Mouse (Mus musculus) adrenal gland (tissue): ENCODE results near the gene Nlk.
"Not testable (repeated sequence)": the region's sequence is repeated elsewhere in the genome, so short reads cannot be mapped to it uniquely, and the experiment has no call there.

ENCODE experiments used
- intact Hi-C: fragments of 180-260 bp; cut with DNase I; formaldehyde crosslinking; loops from one replicate; pipeline ENCODE4 v1.15.1; 2025

Gene Nlk

GRCm38 (mm10) chr11:78550168-78551058 lies 146.8 kb downstream of the Nlk start, which contains the start of gene Tmem97:
Gene Tmem97, minus strand, starts transcription at chr11:78550777.
- intact Hi-C loops = loop anchor here (5.0 kb wide), 1 partner anchor 277 kb away; the partner anchor contains the start of gene Lyrm9

- intact Hi-C loops = no loop called here
These were observed 147.6 kb downstream of the Nlk start for GRCm38 (mm10) chr11:78549491-78549987.

GRCm38 (mm10) chr11:78547718-78548460 lies 149.3 kb downstream of the Nlk start:
- intact Hi-C loops = no loop called here

- intact Hi-C loops = no loop called here
These were observed 152.0 kb downstream of the Nlk start for GRCm38 (mm10) chr11:78545181-78545580.

DNA sequence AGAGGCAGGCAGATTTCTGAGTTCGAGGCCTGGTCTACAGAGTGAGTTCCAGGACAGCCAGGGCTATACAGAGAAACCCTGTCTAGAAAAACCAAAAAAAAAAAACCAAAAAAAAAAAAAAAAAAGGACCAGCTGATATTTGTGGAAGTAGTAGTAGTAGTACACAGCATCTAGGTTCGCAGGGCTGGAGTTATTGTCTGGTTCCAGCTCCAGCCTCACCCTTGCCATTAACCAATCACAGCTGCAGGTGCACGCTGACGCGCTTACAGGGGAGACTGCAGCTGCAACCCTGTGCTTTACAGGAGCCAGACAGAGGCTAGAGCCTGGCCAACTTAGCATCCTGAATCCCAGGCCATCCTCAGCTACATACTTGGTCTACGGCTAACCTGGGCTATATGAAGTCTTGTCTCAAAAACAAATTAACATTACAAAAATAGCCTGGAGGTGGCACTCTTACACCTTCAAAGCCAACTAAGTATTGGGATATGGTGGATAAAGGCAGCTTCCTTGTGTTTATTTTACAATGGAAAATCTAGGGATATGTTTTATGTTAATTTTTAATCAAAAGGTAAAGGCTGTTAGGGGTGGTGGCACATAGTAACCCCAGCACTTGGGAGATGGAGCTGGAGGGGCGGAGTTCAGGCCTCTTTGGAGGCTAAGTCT lies 152.6 kb downstream of the Nlk start:
- intact Hi-C loops = no loop called here

GRCm38 (mm10) chr11:78540358-78540757 lies 156.8 kb downstream of the Nlk start:
- intact Hi-C loops = no loop called here

DNA sequence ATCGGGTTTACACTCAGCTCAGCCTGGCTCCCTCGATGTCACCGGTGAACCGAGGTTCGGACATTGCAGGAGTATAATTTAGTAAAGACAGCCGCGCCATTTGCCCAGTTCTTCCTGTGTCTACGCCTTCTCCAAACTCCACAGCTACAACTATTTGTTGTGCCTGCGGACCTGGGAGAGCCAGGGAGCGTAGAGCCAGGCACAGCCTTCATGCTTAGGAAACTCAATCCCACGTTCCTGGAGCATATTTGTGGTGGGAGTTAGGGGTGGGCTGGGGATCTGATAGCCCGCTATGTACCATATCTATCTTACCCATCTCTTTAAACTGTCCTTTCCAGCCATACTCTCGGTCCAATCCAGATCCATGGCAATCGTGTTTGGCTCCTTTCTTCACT lies 160.5 kb downstream of the Nlk start:
- intact Hi-C loops = no loop called here

DNA sequence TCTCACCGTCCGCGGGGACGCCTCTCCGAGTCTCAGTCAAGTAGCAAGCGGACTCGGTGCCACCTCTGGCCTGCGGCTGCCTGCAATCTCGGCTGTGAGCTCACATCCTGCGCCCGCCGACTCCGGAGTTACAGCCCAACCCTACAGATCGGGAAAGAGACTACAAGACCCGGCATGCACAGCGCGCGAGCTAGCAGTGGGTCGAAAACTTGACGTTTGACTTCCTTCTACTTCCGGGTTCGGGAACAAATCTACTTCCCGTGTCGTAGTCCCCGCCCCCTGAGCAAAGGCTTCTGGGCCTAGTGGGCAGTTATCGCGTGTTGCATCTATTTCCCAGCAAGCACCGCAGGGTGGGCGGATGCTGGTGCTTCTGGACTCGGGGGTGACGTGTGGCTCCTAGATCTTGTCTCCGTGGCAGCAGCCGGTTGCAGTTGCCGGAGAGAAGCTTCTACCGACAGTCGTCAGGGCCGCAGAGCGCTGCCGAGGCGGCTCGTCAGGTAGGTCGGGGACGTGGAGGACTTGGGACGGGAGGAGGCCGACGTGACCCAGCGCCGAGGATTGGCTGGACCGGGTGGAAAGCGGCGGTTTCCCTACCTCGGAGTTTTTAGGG lies 161.0 kb downstream of the Nlk start, which contains the start of the genes Tnfaip1 and Ift20:
Gene Tnfaip1, minus strand, starts transcription at position 253 of the 610 bp plus-strand sequence.
Gene Ift20, plus strand, starts transcription at position 282 of the 610 bp plus-strand sequence.
- intact Hi-C loops = no loop called here

DNA sequence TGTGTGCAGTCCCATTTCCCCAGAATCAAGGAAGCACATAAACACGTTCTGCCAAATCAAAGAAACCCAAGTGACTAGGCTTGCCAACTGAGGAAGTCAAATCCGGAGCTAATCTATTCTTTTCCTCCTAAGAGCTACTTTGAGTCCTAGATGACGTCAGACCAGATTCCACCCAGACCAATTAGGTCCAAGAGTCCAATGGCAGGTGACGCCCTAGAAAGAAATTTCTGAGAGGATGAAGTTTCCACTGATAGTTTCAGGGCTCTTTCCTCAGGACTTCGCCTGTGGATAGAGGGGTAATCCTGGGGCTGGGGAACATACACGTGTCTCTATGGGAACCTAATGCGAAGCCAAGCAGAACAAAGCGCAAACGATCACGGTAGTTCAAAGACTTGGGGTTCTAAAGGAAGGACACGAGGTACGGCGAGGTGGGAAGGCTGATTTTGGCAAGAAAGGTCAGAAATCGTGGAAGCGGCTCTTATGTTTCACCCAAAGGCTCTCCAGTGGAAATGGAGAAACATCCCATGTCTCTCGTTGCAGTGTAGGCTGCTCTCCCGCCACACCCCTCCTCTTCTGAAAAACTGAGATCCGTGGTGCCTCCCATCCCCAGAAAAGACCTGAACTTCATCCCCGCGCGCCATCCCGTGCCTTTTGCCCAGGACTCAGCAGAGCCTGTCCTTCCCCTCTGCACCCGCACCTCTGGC lies 161.6 kb downstream of the Nlk start:
- intact Hi-C loops = no loop called here

DNA sequence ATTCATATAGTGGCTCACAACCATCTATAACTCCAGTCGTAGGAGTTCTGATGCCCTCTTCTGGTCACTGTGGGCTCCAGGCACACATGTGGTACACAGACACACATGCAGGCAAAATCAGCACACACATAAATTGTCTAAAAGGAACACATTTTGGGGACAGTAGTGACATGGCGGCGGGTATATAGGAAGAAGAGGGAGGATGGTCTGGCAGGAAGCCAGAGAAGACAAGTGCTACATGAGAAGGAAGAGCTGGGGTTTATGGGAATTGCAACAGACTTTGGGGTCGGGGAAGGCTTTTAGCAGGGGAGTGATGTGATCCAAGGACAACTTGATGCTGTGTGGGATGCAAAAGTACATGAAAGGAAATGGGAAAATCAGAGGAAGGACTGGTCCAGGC lies 162.7 kb downstream of the Nlk start:
- intact Hi-C loops = no loop called here

DNA sequence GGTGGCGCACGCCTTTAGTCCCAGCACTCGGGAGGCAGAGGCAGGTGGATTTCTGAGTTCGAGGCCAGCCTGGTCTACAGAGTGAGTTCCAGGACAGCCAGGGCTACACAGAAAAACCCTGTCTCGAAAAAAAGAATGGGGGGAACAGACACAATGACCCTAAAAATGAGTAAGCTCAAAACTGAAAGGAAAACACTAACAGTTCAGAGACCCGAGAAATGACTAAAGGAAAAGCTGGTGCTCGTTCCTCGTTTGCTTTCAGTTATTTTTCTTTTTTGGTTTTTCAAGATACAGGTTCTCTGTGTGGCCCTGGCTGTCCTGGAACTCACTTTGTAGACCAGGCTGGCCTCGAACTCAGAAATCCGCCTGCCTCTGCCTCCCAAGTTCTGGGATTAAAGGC lies 165.7 kb downstream of the Nlk start:
- intact Hi-C loops = not testable (repeated sequence)

GRCm38 (mm10) chr11:78531046-78531445 lies 166.1 kb downstream of the Nlk start:
- intact Hi-C loops = no loop called here

- intact Hi-C loops = no loop called here
These were observed 167.2 kb downstream of the Nlk start for GRCm38 (mm10) chr11:78530001-78530400.

DNA sequence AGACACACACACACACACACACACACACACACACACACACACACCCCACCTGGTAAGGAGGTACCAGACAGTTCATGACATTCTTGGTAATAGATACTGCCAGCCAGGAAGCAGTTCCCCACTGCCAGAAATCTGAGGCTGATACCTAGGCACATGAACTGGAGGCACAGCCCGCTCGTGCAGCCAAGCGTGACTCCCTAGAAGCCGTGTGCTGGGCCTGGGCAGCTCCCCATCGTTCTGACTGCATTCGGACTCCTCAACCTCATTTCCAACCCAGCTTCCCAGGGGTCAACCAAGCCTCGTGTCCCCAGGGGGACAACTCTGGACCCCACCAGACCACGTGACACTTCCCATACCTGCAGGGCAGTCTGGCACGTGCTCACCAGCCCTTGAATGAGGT lies 168.5 kb downstream of the Nlk start:
- intact Hi-C loops = no loop called here

GRCm38 (mm10) chr11:78524838-78525237 lies 172.3 kb downstream of the Nlk start:
- intact Hi-C loops = no loop called here

DNA sequence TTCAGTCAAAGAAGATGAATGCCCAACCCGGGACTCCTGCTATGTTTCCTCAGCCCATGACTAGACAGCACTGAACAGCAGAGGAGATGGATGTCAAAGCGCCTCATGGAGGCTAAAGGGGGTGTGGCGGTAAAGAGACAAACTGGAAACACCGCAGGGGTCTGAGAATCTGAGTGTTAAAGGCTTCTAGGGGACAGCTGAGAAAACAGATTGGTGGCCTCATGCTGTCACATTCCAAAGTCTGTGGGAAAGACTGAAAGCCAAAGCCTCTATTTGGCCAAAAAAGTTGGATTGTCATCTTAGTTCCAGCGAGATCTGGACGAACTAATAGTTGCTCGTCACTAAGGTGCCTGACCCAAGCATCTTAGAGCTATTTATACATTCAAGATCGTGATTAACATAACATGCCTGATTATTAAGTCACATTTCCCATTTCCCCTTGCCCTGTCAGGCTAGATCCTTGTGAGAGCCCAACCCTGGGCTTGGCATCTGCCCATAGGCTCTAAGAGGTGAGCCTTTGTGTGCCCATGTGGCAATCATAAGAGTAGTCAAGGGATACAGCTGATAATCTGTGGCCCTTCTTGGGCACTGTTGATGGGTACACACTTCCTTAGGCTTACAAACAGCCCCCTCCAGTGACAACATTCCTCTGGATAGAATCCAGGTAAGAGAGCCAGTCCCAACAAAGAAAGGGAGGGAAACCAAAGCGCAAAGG lies 173.8 kb downstream of the Nlk start:
- intact Hi-C loops = no loop called here

DNA sequence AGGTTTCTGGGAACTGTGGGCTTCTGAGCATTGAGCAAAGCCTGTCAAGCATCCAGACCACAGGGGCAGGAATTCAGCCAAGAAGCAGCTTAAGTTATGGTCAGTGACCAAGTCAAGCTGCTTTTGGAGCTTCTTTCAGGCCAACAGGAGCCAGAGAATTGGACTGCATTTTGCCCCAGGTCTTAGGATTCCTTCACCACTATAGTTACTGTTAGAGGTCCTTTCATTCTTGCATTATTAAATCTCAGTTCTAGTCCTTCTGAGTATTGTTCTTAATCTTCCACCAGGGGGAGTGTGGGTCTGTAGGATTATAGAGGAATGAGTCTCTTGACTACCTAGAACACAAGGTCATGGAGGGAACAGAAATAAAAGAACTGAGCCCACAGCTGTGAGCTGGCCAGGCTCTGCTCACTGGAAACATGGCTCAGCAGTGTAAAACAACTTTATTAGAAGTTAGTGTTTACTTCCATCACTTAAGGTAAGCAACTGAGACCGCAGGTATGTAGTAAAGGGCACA lies 174.6 kb downstream of the Nlk start:
- intact Hi-C loops = no loop called here

DNA sequence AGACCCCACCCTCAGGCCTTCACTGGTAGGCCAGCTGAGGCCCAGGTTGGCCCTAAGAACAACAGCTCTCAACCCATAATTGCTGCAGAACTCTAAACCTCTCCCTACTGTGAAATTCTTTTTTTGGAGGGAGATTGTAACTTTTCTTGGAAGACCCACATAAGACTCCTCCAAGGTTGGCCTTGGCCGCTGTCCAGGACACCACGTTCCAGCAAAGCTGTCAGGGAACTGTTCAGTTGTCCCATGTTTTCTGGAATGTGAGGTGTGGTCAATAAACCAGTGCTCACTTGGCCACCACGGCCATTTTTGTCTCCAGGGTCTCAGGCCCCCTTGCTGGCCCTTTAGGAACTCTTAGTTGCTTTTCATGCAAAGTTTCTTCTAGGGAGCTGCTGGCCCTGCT lies 175.3 kb downstream of the Nlk start:
- intact Hi-C loops = no loop called here

- intact Hi-C loops = no loop called here
These were observed 178.2 kb downstream of the Nlk start for GRCm38 (mm10) chr11:78518931-78519330.
